Mouse (Mus musculus): ENCODE measurements around the gene Bmpr1b.

- TF ChIP-seq CHD2 (IDR thresholded peaks at IDR 0.05; ENCODE audit: low read depth, low read length): no peak
- no peak for TF ChIP-seq ZNF384 (IDR thresholded peaks at IDR 0.05; ENCODE audit: low read depth, low read length)
- no peak for TF ChIP-seq ZC3H11A (IDR thresholded peaks at IDR 0.05; ENCODE audit: borderline replicate concordance, low read depth, low read length)
- TF ChIP-seq HCFC1 (IDR thresholded peaks at IDR 0.05; ENCODE audit: borderline replicate concordance, insufficient read depth, low read length): no peak
These were observed 260.1 kb downstream of the Bmpr1b start for GRCm38 (mm10) chr3:141909136-141909535.
